Mouse (Mus musculus) monocyte, adult 2 months (primary cell): ENCODE measurements around the gene Mtfr1l.

Experiments
- DNase-seq, 2 experiments: peaks; one replicate each; pipeline ENCODE4 v3.0.0; 2022; ENCODE audit warnings: low spot score in 2 of 2, low read depth in 1 of 2

Mtfr1l gene

GRCm38 (mm10) chr4:134558570-134559113 lies 23.5 kb upstream of the Mtfr1l start:
- no peak for DNase-seq

GRCm38 (mm10) chr4:134557626-134558249 lies 22.6 kb upstream of the Mtfr1l start:
- peak; percentile 17 to 33 for DNase-seq

GRCm38 (mm10) chr4:134555956-134556580 lies 20.9 kb upstream of the Mtfr1l start:
- DNase-seq: no peak

- no peak for DNase-seq
Measured at GRCm38 (mm10) chr4:134553631-134554030, 18.4 kb upstream of the Mtfr1l start.

- no peak for DNase-seq
Measured at GRCm38 (mm10) chr4:134551494-134552316, 16.5 kb upstream of the Mtfr1l start, which contains the start of gene Selenon. Gene Selenon (minus strand): TSS chr4:134552166.

GRCm38 (mm10) chr4:134549899-134550298 lies 14.7 kb upstream of the Mtfr1l start:
- DNase-seq: no peak

- DNase-seq: peak; percentile 43 to 56
Measured at GRCm38 (mm10) chr4:134548169-134548938, 13.2 kb upstream of the Mtfr1l start.

GRCm38 (mm10) chr4:134546814-134547705 lies 11.9 kb upstream of the Mtfr1l start:
- no peak for DNase-seq

GRCm38 (mm10) chr4:134543261-134543660 lies 8.1 kb upstream of the Mtfr1l start:
- peak; percentile 74 to 91 for DNase-seq

- DNase-seq: no peak
Measured at GRCm38 (mm10) chr4:134542726-134543125, 7.5 kb upstream of the Mtfr1l start.

GRCm38 (mm10) chr4:134538997-134539580 lies 3.9 kb upstream of the Mtfr1l start:
- DNase-seq: no peak

GRCm38 (mm10) chr4:134535787-134536151 lies 582 bp upstream of the Mtfr1l start:
- no peak for DNase-seq

GRCm38 (mm10) chr4:134534124-134534886 lies 882 bp downstream of the Mtfr1l start:
- DNase-seq: peak in 1 of 2 experiments; percentile 52

GRCm38 (mm10) chr4:134533421-134533820 lies 1.8 kb downstream of the Mtfr1l start:
- no peak for DNase-seq

- DNase-seq: no peak
Measured at GRCm38 (mm10) chr4:134532928-134533327, 2.3 kb downstream of the Mtfr1l start.

- DNase-seq: no peak
Measured at GRCm38 (mm10) chr4:134526220-134526619, 9.0 kb downstream of the Mtfr1l start.

- no peak for DNase-seq
Measured at GRCm38 (mm10) chr4:134525806-134526205, 9.4 kb downstream of the Mtfr1l start.

- DNase-seq: no peak
Measured at GRCm38 (mm10) chr4:134523447-134523846, 11.7 kb downstream of the Mtfr1l start.

GRCm38 (mm10) chr4:134519281-134519680 lies 15.9 kb downstream of the Mtfr1l start:
- DNase-seq: no peak
